Mouse (Mus musculus) mouse embryonic stem cell (cell line): ENCODE measurements around the gene Snupn.
"Not testable (repeated sequence)": the region's sequence is repeated elsewhere in the genome, so short reads cannot be mapped to it uniquely, and the experiment has no call there.

Experiments used
- in situ Hi-C, 2 experiments: fragments of 300-500 bp; cut with MboI; formaldehyde crosslinking; loops; 1 replicate in 1 of 2; 3 replicates in 1 of 2; pipeline ENCODE4 v1.14.3; 2019 to 2020; ENCODE audit warnings: low sequenced_read_pairs in 2 of 2, low pct_unique_long_range_greater_than_20kb in 1 of 2, mixed read lengths in 1 of 2; ENCODE audit not compliant: unreplicated experiment in 1 of 2

Snupn gene

GRCm38 (mm10) chr9:56927191-56928012, 23.3 kb upstream of the Snupn start:
- in situ Hi-C loops, result no loop called here

- in situ Hi-C loops, result no loop called here
These were observed 22.5 kb upstream of the Snupn start, which contains the start of gene Snx33 for GRCm38 (mm10) chr9:56928041-56928811. Gene Snx33, minus strand, starts transcription at chr9:56928371.

- in situ Hi-C loops, result no loop called here
These were observed 21.2 kb upstream of the Snupn start for GRCm38 (mm10) chr9:56929496-56929895.

DNA sequence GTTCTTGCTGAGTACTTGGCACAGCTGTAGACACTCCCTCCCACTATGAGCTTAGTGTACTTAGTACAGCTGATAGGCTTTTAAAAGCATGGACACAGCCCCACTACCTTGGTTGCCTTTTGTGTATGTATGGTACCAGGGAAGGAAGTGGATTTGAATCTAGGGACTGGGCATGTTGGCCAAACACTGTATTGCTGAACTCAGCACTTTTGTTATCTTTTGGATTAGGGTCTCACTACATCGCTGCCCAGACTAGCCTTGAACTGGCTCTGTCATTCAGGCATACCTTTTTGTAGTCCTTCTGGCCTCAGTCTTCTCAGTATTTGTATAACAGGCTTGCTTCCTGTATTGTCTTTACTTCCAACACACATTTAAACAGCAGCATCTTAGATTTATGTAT, 20.1 kb upstream of the Snupn start:
- in situ Hi-C loops, result no loop called here

- in situ Hi-C loops, result no loop called here
These were observed 13.8 kb upstream of the Snupn start for GRCm38 (mm10) chr9:56936861-56937222.

DNA sequence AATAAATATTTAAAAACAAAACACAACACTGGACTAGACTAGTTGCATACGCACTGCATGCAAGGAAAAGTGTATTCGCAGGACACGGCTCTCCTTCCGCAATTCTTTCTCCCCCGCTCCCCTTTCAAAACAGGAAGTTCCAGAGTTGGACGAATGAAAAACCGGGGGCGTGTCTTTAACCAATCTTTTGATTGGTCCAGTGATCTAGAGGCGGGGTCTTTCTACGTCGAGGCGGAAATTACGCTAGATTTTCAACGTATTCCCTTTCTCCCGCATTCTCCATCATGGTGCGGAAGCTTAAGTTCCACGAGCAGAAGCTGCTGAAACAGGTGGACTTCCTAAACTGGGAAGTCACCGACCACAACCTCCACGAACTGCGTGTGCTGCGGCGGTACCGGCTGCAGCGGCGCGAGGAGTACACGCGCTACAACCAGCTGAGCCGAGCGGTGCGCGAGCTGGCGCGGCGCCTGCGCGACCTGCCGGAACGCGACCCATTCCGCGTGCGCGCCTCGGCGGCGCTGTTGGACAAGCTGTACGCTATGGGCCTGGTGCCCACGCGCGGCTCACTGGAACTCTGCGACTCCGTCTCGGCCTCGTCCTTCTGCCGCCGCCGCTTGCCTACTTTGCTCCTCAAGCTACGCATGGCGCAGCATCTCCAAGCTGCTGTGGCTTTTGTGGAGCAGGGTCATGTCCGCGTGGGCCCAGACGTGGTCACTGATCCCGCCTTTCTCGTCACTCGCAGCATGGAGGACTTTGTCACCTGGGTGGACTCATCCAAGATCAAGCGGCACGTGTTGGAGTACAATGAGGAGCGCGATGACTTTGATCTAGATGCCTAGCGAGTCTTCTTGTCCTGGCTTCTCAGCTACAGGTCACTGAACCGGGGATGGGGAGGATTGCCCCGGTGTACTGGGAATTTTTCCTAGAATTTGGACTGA, 13.2 kb upstream of the Snupn start, which contains the start of gene Imp3:
Gene Imp3, plus strand, starts transcription at position 253 of the 938 bp plus-strand sequence.
- in situ Hi-C loops, result no loop called here

- in situ Hi-C loops, result no loop called here
These were observed 12.3 kb upstream of the Snupn start for GRCm38 (mm10) chr9:56938374-56938773.

GRCm38 (mm10) chr9:56947481-56947880, 3.2 kb upstream of the Snupn start:
- in situ Hi-C loops, result not testable (repeated sequence)

- in situ Hi-C loops, result not testable (repeated sequence)
These were observed 2.0 kb upstream of the Snupn start for GRCm38 (mm10) chr9:56948699-56949098.

DNA sequence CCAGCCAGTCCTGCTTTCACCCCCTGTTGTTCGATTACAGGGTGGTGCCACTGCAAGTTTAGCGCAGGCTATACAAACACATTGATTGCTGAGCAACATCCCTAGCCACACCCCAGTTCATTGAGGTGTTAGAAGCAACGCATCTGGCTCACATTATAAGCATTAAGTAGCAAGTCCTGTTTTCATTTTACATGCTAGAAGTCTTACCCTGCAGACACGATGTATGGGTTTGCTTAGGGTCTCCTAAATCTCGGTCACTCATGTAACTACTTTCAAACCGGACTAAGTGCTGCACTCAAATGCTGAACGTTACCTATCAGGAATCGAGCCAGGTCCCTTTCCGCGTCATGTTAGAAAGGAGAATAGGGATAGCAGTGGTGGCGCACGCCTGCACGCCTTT, 911 bp upstream of the Snupn start:
- in situ Hi-C loops, result no loop called here

GRCm38 (mm10) chr9:56953562-56953961, 2.9 kb downstream of the Snupn start:
- in situ Hi-C loops, result no loop called here

DNA sequence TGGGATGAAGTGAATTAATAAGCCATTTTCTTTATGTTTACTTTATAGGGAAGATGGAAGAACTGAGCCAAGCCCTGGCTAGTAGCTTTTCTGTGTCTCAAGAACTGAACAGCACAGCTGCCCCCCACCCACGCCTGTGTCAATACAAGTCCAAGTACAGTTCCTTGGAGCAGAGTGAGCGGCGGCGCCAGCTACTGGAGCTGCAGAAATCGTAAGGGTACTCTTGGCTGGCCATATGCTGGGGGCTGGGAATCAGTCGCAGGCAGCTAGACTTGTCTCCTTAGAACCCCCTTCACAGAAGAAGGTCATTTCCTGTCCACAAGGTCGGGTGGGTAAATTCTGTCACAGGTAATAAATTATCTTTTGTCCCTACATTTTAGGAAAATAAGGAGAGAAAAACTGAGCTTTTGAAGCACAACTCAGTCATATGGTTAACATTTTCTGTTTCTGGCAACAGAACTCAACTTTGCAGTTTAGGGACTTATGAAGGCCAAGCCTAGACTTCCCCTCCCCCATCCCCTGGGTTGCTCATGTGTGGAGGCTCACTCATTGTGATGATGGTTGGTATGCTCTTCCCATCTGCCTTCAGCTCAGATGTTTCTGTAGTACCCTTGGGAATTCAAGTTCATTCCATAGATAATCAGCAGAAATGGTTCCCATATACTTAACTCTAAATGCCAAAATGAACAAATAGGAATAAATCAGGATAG, 6.4 kb downstream of the Snupn start:
- in situ Hi-C loops, result no loop called here

DNA sequence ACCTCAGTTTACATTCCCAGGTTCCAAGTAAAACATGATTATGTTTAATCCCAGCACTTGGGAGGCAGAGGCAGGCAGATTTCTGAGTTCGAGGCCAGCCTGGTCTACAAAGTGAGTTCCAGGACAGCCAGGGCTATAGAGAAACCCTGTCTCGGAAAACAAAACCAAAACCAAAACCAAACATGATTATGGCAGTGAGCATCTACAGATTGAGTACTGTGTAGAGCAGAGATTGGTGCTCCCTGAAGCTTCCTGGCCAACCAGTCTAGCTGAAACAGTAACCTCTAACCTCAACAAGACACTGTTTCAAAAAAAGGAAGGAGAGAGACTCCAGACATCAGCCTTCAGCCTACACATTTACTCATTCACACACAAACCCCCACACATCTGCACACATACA, 8.0 kb downstream of the Snupn start:
- in situ Hi-C loops, result no loop called here

- in situ Hi-C loops, result no loop called here
These were observed 10.9 kb downstream of the Snupn start for GRCm38 (mm10) chr9:56961591-56961990.

DNA sequence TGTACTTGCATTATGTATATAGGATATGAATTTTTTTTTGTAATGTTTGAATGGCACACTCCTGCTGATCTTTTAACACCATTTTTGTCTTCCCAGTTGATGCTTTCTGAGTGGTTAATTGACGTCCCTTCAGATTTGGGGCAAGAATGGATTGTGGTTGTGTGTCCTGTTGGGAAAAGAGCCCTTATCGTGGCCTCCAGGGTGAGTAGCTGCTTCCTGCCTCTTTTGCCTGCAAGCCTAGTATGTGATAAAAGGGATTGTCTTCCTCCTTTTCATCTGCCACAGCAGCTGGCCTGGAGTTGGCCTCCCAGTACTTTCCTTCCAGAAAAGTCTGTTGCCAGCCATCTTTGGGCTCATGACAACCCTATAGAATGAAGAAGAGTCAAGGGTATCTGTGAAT, 19.5 kb downstream of the Snupn start:
- in situ Hi-C loops, result no loop called here

DNA sequence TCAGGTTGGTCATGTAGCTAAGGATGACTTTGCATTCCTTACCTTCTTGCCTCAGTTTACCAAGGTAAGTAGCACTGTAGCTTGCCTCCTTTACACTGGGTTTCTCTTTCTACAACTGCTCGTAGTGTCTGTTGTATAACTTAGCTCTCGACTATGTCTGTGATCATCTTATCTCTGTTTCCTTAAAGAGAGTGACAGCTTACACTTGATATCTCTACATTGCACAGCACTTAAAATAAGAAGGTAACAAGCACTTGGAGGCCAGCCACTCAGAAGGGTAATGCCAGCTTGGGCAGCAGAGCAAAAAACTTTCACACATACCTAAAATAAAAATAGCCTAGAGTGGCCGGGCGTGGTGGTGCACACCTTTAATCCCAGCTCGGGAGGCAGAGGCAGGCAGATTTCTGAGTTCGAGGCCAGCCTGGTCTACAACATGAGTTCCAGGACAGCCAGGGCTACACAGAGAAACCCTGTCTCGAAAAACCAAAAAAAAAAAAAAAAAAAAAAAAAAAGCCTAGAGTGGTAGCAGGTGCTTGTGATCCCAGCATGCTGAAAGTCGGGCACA, 23.4 kb downstream of the Snupn start:
- in situ Hi-C loops, result no loop called here

GRCm38 (mm10) chr9:56975199-56975598, 24.5 kb downstream of the Snupn start:
- in situ Hi-C loops, result no loop called here

GRCm38 (mm10) chr9:56980186-56980585, 29.5 kb downstream of the Snupn start:
- in situ Hi-C loops, result no loop called here
